Mouse (Mus musculus) 416B (cell line): ENCODE results near the gene Slc19a3.
"Not testable (repeated sequence)": the region's sequence is repeated elsewhere in the genome, so short reads cannot be mapped to it uniquely, and the experiment has no call there.

Experiments
- DNase-seq: peaks from one replicate; pipeline ENCODE4 v3.0.0; 2011; ENCODE audit warnings: low read depth

Slc19a3 gene

DNA sequence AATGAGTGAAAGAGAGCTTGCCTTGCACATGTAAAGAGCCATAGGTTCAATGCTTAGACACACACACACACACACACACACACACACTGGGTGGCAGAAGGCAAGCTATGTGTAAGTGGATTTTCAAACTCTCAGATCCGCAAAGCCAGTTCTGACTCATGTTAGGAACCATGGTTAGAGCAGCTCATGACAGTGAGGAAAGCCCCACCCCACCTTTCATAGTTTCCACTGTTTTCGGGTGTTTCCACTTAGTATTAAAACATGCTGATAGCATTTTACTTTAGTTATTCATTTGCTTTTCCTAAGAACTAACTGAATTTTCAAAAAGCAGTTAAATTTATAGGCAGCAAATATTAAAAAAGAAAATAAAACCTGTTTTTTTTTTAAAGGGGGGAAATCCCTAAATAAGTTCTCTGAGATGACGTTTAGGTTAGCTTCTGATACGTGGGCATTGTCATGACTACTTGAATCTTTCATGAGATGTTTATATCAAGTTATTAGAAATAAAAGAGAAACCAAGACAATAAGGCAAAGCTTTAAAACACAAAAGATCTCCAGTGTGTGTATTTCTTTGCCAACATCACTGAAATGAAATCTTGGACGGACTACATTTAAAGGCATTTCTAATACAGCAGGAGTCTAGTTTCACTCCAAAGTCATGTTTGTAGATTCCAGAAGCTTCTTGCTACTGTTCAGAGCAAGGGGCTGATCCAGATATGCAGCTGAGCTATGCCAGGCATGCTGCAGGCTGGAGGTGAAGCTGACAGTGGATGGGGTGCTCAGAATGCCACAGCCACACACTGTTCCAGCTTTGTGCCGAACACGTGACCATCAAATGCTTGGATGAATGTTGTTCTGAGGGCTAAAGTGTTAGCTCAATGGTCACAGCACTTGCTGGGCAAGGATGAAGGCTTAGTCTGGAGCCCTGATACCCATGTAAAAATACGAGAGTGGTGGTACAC, 31.7 kb downstream of the Slc19a3 start:
- DNase-seq = no peak

- not testable (repeated sequence) for DNase-seq
Observed at GRCm38 (mm10) chr1:83000306-83000705, 37.9 kb downstream of the Slc19a3 start, which contains the start of gene Gm47959. Gene Gm47959, plus strand, starts transcription at chr1:83000548.

DNA sequence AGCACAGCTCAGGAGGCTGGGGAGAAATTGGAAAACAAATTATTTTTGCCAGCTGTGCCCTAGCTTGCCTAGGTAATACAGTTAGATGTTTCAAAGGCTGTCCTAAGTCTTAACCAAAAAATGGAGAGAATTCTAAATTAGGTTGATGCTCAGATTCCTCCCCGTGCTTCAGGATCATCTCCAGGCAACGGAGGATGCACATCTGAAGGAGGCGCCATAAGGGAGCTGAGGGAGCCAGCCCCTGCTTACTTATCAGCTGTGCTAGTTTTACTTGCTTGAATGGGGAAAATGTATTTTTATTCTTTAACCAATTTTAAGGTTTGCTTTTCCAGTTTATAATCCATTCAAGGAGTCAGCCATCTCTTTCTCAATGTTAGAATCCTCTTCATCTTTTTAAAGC, 44.3 kb downstream of the Slc19a3 start:
- DNase-seq = no peak

GRCm38 (mm10) chr1:82992093-82992492, 46.2 kb downstream of the Slc19a3 start:
- DNase-seq = no peak

DNA sequence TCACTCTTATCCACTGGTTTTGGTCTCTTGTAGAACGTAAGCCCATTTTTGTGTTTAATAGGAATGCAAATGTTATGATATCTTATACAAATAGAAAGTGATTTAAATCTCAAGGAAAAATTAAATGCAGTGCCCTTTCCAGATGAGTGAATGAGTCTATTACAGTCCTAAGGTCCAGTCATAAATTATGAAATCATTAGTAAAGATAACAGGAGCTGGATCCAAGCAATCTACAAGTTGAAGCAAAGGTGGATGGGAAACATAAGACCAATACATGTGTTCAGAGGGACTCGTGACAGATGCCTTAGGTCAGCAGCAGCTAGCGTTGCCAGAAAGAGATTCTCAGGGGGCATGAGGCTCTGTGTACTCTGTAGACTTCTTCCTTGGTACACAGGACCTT, 46.7 kb downstream of the Slc19a3 start:
- DNase-seq = no peak

- no peak for DNase-seq
Observed at GRCm38 (mm10) chr1:82991062-82991461, 47.2 kb downstream of the Slc19a3 start.

- DNase-seq = peak; percentile 82
Observed at GRCm38 (mm10) chr1:82987530-82988198, 50.6 kb downstream of the Slc19a3 start.

- no peak for DNase-seq
Observed at GRCm38 (mm10) chr1:82986738-82987137, 51.5 kb downstream of the Slc19a3 start.

GRCm38 (mm10) chr1:82977840-82978239, 60.4 kb downstream of the Slc19a3 start:
- DNase-seq = no peak

- DNase-seq = peak; percentile 89
Observed at GRCm38 (mm10) chr1:82975750-82976149, 62.5 kb downstream of the Slc19a3 start.

DNA sequence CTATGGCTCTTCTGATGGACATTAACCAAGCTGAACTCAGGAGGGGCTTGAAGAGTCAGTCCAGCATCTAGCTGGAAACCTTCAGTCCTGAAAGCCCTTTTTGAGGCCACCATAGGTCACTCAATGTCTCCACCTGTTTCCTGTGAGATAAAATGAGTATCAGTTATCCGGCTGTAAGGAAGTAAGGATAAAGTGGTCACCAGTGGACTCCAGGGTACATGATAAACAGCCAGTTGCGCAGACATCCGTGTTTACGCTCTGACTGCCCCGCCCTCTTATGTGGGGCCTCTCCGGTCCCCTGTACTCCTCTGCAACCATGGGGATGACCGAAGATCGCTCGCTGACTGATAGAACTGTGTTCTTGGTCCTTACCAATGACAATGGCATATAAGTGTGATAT, 63.9 kb downstream of the Slc19a3 start:
- peak; percentile 92 for DNase-seq

DNA sequence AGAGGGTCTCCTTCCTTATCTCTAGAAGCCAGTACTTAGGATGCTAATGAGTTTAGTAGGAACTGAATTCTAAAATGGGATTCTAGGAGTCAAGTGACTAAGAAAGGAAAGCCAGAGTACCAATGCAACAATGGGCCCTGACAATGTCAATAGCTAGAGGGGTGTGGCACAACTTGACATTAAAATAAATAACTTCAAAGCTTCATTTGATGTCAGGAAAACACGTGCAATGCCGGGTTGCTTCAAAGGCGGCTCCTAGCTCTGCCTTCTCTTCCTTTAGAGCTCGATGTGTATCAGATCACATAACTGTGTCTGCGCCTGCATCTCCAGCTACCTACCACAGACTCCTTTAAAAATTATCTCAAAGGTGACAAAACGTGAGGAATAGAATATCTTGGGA, 64.3 kb downstream of the Slc19a3 start:
- no peak for DNase-seq

GRCm38 (mm10) chr1:82973244-82973643, 65.0 kb downstream of the Slc19a3 start:
- peak; percentile 65 for DNase-seq

DNA sequence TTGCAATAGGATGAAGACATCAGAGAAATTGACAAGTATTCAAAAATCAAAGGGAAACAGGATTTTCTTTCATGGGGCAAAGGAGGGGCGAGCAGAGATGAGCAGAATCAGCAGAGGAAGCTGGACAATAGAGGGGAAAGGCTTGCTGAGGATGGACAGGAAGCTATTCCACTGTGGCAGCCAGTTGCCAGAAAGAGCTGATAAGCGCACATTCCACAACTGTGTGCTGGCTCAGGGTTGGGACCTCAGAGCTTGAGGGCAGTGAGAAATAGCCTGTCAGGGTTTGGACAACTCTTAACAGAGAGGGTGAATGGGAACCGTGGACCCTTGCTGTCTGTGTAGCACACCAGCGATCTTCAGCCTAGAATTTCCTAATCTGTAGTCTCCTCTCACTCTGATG, 66.2 kb downstream of the Slc19a3 start:
- no peak for DNase-seq

DNA sequence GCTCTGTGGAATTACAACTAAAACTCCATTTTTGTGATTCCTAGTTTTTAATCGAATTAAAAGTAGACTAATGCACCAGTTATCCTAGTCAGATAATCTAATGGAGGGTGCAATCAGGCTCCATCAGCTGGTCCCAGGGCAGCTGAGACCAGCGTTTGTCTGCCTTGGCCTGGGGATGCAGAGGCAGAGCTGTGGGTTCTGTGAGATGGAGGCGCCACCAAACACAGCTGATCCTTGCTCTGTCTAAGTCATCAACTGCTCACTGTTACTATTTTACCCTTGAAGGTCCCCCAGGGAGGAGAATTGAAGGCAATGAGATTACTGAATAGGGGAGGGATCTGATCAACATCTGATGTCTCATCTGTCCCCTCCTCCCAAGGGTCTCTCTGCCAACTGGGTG, 71.8 kb downstream of the Slc19a3 start:
- no peak for DNase-seq
